Mouse (Mus musculus) limb, embryonic 14.5 days (tissue): ENCODE results near the gene Lrba. TPM values are rescaled to one million over a fixed set of nuclear protein-coding genes. Genes with fewer than 3 reads are reported as not detected.
A peak's percentile ranks its signal among the peaks of the same experiment; 100 is the strongest.

ENCODE experiments used
- ATAC-seq: fragments of 200-750 bp; cut with Nextera tagmentation; 2 replicates; pipeline ENCODE4 v1.8.0; 2017; ENCODE audit warnings: low read depth, moderate number of reproducible peaks, moderate TSS enrichment; ENCODE audit not compliant: low FRiP score
- DNase-seq: peaks from one replicate; pipeline ENCODE4 v3.0.0-alpha.2; 2015; ENCODE audit warnings: low spot score
- H3K27ac ChIP-seq: fragments of 300-500 bp; sonication (generic); replicated peaks from 2 replicates; pipeline ENCODE4 v1.5.1; 2014; ENCODE audit warnings: low read depth, mild to moderate bottlenecking, low read length, moderate library complexity, mixed read lengths
- H3K27me3 ChIP-seq: fragments of 300-500 bp; sonication (generic); 2 replicates; pipeline ENCODE4 v1.6.1; 2014; ENCODE audit warnings: low read length, mixed read lengths; ENCODE audit not compliant: control insufficient read depth, insufficient read depth
- H3K36me3 ChIP-seq: fragments of 300-500 bp; sonication (generic); 2 replicates; pipeline ENCODE4 v1.6.1; 2014; ENCODE audit warnings: mild to moderate bottlenecking, low read length, moderate library complexity, mixed read lengths; ENCODE audit not compliant: control insufficient read depth, insufficient read depth
- H3K4me1 ChIP-seq: fragments of 300-500 bp; sonication (generic); 2 replicates; pipeline ENCODE4 v1.6.1; 2014; ENCODE audit warnings: antibody characterized with exemption, low read length, mixed read lengths; ENCODE audit not compliant: control insufficient read depth, insufficient read depth
- H3K4me2 ChIP-seq: fragments of 300-500 bp; sonication (generic); replicated peaks from 2 replicates; pipeline ENCODE4 v1.6.1; 2014; ENCODE audit warnings: low read depth, mild to moderate bottlenecking, low read length, moderate library complexity; ENCODE audit not compliant: severe bottlenecking
- H3K4me3 ChIP-seq: fragments of 300-500 bp; sonication (generic); replicated peaks from 2 replicates; pipeline ENCODE4 v1.5.1; 2014; ENCODE audit warnings: low read length
- H3K9ac ChIP-seq: fragments of 300-500 bp; sonication (generic); 2 replicates; pipeline ENCODE4 v1.6.1; 2014; ENCODE audit warnings: mild to moderate bottlenecking, low read depth, low read length, moderate library complexity; ENCODE audit not compliant: severe bottlenecking
- H3K9me3 ChIP-seq: fragments of 300-500 bp; sonication (generic); 2 replicates; pipeline ENCODE4 v1.6.1; 2016; ENCODE audit warnings: low read length; ENCODE audit not compliant: control insufficient read depth
- POLR2A ChIP-seq: fragments of 200-500 bp; IDR thresholded peaks from 2 replicates; pipeline ENCODE4 v1.8.0; 2012; ENCODE audit warnings: inconsistent platforms, mild to moderate bottlenecking, moderate library complexity, borderline replicate concordance; ENCODE audit not compliant: insufficient read depth, insufficient read length; ENCODE audit errors: extremely low read depth
- WGBS: fragments of 180-500 bp; shearing (Covaris S2); extraction: QIAGEN DNeasy Blood & Tissue Kit; methylation state at CpG from one replicate; pipeline ENCODE4 v1.1.7; 2014; 5-methylcytosine and 5-hydroxymethylcytosine counted together
- polyA plus RNA-seq, 2 experiments: library from polyadenylated mRNA; depleted of rRNA in 1 of 2; stranded (reverse) in 1 of 2; unstranded in 1 of 2; fragments of >200 nt; fragmentation: Nextera tagmentation in 1 of 2; extraction: Ambion mirVana in 1 of 2; gene quantifications; 2 replicates each; pipeline versions ENCODE4 v1.2.1 to v1.2.3; 2012 to 2014

Lrba gene
- polyA plus RNA-seq, 2 experiments: 8.9 to 13.6 TPM

DNA sequence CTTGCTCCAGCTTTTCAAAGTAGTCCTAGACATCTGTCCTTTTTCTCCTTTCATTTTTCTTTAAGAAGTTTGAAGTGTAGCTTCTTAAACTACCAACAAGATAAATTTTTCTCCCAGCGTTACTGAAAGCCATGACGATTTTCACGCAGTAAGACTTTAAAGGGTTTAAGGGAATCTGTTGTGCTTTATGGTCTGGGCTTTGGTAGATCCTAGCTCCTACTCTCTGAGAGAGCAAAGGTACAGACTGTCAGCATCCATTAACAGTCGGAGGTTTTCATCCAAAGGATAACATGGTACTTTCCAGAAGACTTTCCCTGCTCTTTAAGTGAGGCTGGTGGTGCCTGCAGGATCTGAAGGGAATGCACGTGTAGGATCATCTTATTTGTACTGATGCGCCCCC is 544.5 kb downstream of the Lrba start:
- DNase-seq (no peak), ATAC-seq (no peak)
- Histone ChIP-seq H3K4me1 (peaks cover 10% of the 10 kb centered on the region), H3K4me2 (peak overlapping the region; percentile 27; the same call in 1 of the 2 replicates), H3K9ac (0 out of 2 replicates have a peak overlapping the region, but pooled peaks have one; percentile 18), H3K9me3 (no peaks in the 10 kb centered on the region), H3K36me3 (no peaks in the 10 kb centered on the region), H3K27me3 (no peaks in the 10 kb centered on the region), H3K4me3 (no peak overlapping the region), H3K27ac (no peak overlapping the region)
- TF ChIP-seq POLR2A: no peak
- WGBS: 42% methylated on average over 6 of the region's 6 CpGs

- ATAC-seq (peak; percentile 41; the same call in 1 of the 2 replicates), DNase-seq (no peak)
- TF ChIP-seq POLR2A: no peak
- Histone ChIP-seq H3K4me2 (no peak overlapping the region), H3K27me3 (no peaks in the 10 kb centered on the region), H3K4me1 (0 out of 2 replicates have a peak, but pooled peaks cover 3% of the 10 kb centered on the region), H3K27ac (no peak overlapping the region; the same call in 1 of the 2 replicates), H3K4me3 (no peak overlapping the region), H3K36me3 (no peaks in the 10 kb centered on the region), H3K9ac (no peak overlapping the region), H3K9me3 (no peaks in the 10 kb centered on the region)
- WGBS: 63% methylated on average over 14 of the region's 14 CpGs
Observed at GRCm38 (mm10) chr3:86774566-86775443, 550.3 kb downstream of the Lrba start.

- Histone ChIP-seq H3K4me2 (no peak overlapping the region), H3K4me1 (0 out of 2 replicates have a peak, but pooled peaks cover 3% of the 10 kb centered on the region), H3K4me3 (no peak overlapping the region), H3K27ac (no peak overlapping the region), H3K9ac (no peak overlapping the region), H3K9me3 (no peaks in the 10 kb centered on the region), H3K27me3 (no peaks in the 10 kb centered on the region), H3K36me3 (0 out of 2 replicates have a peak, but pooled peaks cover 6% of the 10 kb centered on the region)
- ATAC-seq (no peak), DNase-seq (no peak)
- WGBS: 79% methylated on average over 6 of the region's 6 CpGs
- TF ChIP-seq POLR2A: no peak
Observed at GRCm38 (mm10) chr3:86775444-86775828, 551.0 kb downstream of the Lrba start.

- no peak for TF ChIP-seq POLR2A
- no peak for ATAC-seq
- Histone ChIP-seq H3K9ac (no peak overlapping the region), H3K4me3 (no peak overlapping the region), H3K4me1 (0 out of 2 replicates have a peak, but pooled peaks cover 3% of the 10 kb centered on the region), H3K9me3 (no peaks in the 10 kb centered on the region), H3K27me3 (no peaks in the 10 kb centered on the region), H3K27ac (no peak overlapping the region), H3K36me3 (0 out of 2 replicates have a peak, but pooled peaks cover 8% of the 10 kb centered on the region), H3K4me2 (no peak overlapping the region)
- WGBS: 72% methylated on average over 4 of the region's 4 CpGs
- no peak for DNase-seq
Observed at GRCm38 (mm10) chr3:86779704-86780103, 555.2 kb downstream of the Lrba start.

- Histone ChIP-seq H3K4me1 (peaks cover 8% of the 10 kb centered on the region; the same call in 1 of the 2 replicates), H3K27me3 (no peaks in the 10 kb centered on the region), H3K4me3 (no peak overlapping the region), H3K27ac (no peak overlapping the region), H3K9me3 (no peaks in the 10 kb centered on the region), H3K4me2 (no peak overlapping the region), H3K9ac (no peak overlapping the region), H3K36me3 (0 out of 2 replicates have a peak, but pooled peaks cover 8% of the 10 kb centered on the region)
- DNase-seq (no peak), ATAC-seq (no peak)
- WGBS: 91% methylated on average over 3 of the region's 3 CpGs
- no peak for TF ChIP-seq POLR2A
Observed at GRCm38 (mm10) chr3:86784051-86784450, 559.6 kb downstream of the Lrba start.
